Comparison of ENCODE assay signal across 27 mouse cellular contexts in the genomic region with DNA sequence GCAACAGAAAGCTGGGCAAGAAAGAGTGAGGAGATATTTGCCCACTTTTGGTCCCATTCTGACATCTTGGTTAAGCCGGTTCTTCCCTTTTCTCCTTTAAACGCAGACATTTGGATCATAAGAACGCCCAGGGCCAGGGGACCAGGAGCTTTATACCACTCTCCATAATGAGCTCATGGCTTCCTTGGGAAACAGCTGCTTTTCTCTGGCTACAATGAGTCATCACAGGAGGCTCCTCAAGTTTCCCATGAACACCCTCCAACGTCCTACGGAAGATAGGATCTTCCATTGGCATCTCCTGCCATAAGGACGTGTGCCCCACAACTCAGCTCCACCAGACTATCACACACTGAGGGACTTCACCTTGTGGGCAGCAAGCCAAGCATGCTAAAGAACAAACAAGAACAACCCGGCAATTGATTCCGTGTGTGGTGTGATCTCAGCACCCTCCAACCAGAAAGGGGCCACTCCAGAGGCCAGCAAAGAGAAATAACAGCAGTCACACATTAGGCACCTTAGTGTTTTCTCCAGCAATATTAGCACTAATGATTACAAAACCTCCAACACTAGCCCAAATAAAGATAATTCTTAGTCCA.
DNase-seq lines count a peak whose midpoint lies in the region; ATAC-seq lines count a peak whose summit lies in the region.
"Had no signal": no experiment of that assay in that cellular context is flagged by ENCODE, and none has a peak within 500 bp of the region (broad histone marks: within the 10 kb centered on the region; RNA-seq: fewer than 3 reads in every experiment).

No protein-coding gene starts in this region.

- no peaks in the 10 kb centered on the region for H3K27me3 ChIP-seq in heart, embryonic 12.5 days (replicated peaks)
- H3K27me3 ChIP-seq: embryonic facial prominence, embryonic 13.5 days; stomach, embryonic 15.5 days had no signal

- H3K4me1 ChIP-seq in heart, embryonic 12.5 days (replicated peaks), result peaks cover 26% of the 10 kb centered on the region
- H3K4me1 ChIP-seq: embryonic facial prominence, embryonic 13.5 days; stomach, embryonic 15.5 days had no signal

- H3K36me3 ChIP-seq in heart, embryonic 12.5 days, result peaks cover 10% of the 10 kb centered on the region
- H3K36me3 ChIP-seq: stomach, embryonic 15.5 days had no signal

- H3K27ac ChIP-seq in heart, embryonic 12.5 days (ENCODE audit: poor library complexity, severe bottlenecking), result no peak overlapping the region
- H3K27ac ChIP-seq: embryonic facial prominence, embryonic 13.5 days; hindbrain, embryonic 14.5 days; layer of hippocampus, adult 2 months; stomach, embryonic 15.5 days had no signal

- ATAC-seq in heart, embryonic 12.5 days (ENCODE audit: insufficient number of reproducible peaks, low FRiP score), result no peak
- ATAC-seq in erythroblast, adult 5-6 weeks (replicated peaks; ENCODE audit: low FRiP score, poor library complexity, severe bottlenecking), result no peak
- ATAC-seq: activated CD4-positive, CD25-positive, alpha-beta regulatory T cell, adult 4 months; forebrain, embryonic 14.5 days; inflammation-experienced regulatory T-cells, adult 6 months; midbrain, embryonic 16.5 days had no signal

- no peak overlapping the region for H3K4me2 ChIP-seq in heart, embryonic 12.5 days
- H3K4me2 ChIP-seq: embryonic facial prominence, embryonic 13.5 days; hindbrain, embryonic 14.5 days; liver, embryonic 11.5 days; lung, embryonic 14.5 days; stomach, embryonic 15.5 days had no signal

- 76% methylated on average over 8 of the region's 8 CpGs for WGBS in heart, embryonic 12.5 days

- peaks cover 7% of the 10 kb centered on the region for H3K9me3 ChIP-seq in heart, embryonic 12.5 days (replicated peaks)
- H3K9me3 ChIP-seq: stomach, embryonic 15.5 days had no signal

- DNase-seq in gastrocnemius, adult 18-20 months (ENCODE audit: low spot score), result peak; percentile 11
- no peak for DNase-seq in gastrocnemius, postnatal 10 days
- DNase-seq in heart, adult 9 months (ENCODE audit: low spot score in 2 of 2), result peak; percentile 38 to 71
- peak; percentile 39 for DNase-seq in NIH3T3 (ENCODE audit: low read depth)
- peak; percentile 27 for DNase-seq in heart, postnatal 4 days
- no peak for DNase-seq in kidney, adult 8-10 months
- DNase-seq: adrenal gland, adult 8-10 months; cerebellum, adult 8-10 months; cerebellum, postnatal 36 days; embryo, embryonic 11 days; kidney, adult 2 months; kidney, postnatal 10 days; lung, embryonic 14.5 days; lung, postnatal 4 days; thymus, adult 18-20 months; thymus, postnatal 36 days had no signal

- H3K4me3 ChIP-seq in heart, embryonic 12.5 days, result no peak overlapping the region
- H3K4me3 ChIP-seq: embryonic facial prominence, embryonic 13.5 days; layer of hippocampus, adult 2 months; stomach, embryonic 15.5 days had no signal

- no peak overlapping the region for H3K9ac ChIP-seq in heart, embryonic 12.5 days
- H3K9ac ChIP-seq: embryonic facial prominence, embryonic 13.5 days; hindbrain, embryonic 14.5 days; lung, embryonic 14.5 days; stomach, embryonic 15.5 days had no signal

Comparison
In these comparisons a context has a peak if more than half of its experiments do, and no peak if none do; other contexts are left out.
1. DNase-seq: peak in gastrocnemius, adult 18-20 months (single experiment), heart, adult 9 months (2 of 2), NIH3T3 (single experiment) and heart, postnatal 4 days (single experiment); none in gastrocnemius, postnatal 10 days (single experiment) and kidney, adult 8-10 months (0 of 2).